Mouse (Mus musculus): Measurements from ENCODE around the gene V1rd19.
"Not testable (repeated sequence)": the region's sequence is repeated elsewhere in the genome, so short reads cannot be mapped to it uniquely, and the experiment has no call there.

V1rd19 gene

GRCm38 (mm10) chr7:24001391-24001790, at the start of gene V1rd19:
V1rd19 (plus strand) TSS chr7:24001691.
- DNase-seq (ENCODE audit: low read depth, low spot score), result no peak

- DNase-seq (ENCODE audit: low read depth, low spot score), result not testable (repeated sequence)
Observed at GRCm38 (mm10) chr7:23968044-23968443, 33.4 kb upstream of the V1rd19 start.

GRCm38 (mm10) chr7:23974315-23974714, 27.2 kb upstream of the V1rd19 start, which contains the start of gene Vmn1r181:
Vmn1r181 (plus strand) TSS chr7:23974615.
- DNase-seq (ENCODE audit: low read depth, low spot score), result not testable (repeated sequence)

GRCm38 (mm10) chr7:24052660-24053304, 51.3 kb downstream of the V1rd19 start, which contains the start of gene Vmn1r183:
Vmn1r183 (plus strand) TSS chr7:24053254.
- no peak for DNase-seq (ENCODE audit: low read depth, low spot score)
